Mouse (Mus musculus) hindbrain, embryonic 15.5 days (tissue): ENCODE data around the gene Ptpn20. TPM values are rescaled to one million over a fixed set of nuclear protein-coding genes. Genes with fewer than 3 reads are reported as not detected.

Experiments
- ATAC-seq: fragments of 200-750 bp; cut with Nextera tagmentation; 2 replicates; pipeline ENCODE4 v1.8.0; 2017; ENCODE audit warnings: low read depth, moderate number of reproducible peaks, moderate TSS enrichment; ENCODE audit not compliant: low FRiP score
- H3K27ac ChIP-seq: fragments of 300-500 bp; sonication (generic); replicated peaks from 2 replicates; pipeline ENCODE4 v1.5.1; 2015; ENCODE audit warnings: mild to moderate bottlenecking, inconsistent platforms
- H3K27me3 ChIP-seq: fragments of 300-500 bp; sonication (generic); 2 replicates; pipeline ENCODE4 v1.6.1; 2015; ENCODE audit warnings: control low read depth, inconsistent platforms
- H3K36me3 ChIP-seq: fragments of 300-500 bp; sonication (generic); 2 replicates; pipeline ENCODE4 v1.6.1; 2015; ENCODE audit warnings: control low read depth, inconsistent platforms
- H3K4me1 ChIP-seq: fragments of 300-500 bp; sonication (generic); replicated peaks from 2 replicates; pipeline ENCODE4 v1.6.1; 2015; ENCODE audit warnings: control low read depth, inconsistent platforms
- H3K4me2 ChIP-seq: fragments of 300-500 bp; sonication (generic); 2 replicates; pipeline ENCODE4 v1.6.1; 2015; ENCODE audit warnings: moderate library complexity, mild to moderate bottlenecking, inconsistent platforms
- H3K4me3 ChIP-seq: fragments of 300-500 bp; sonication (generic); 2 replicates; pipeline ENCODE4 v1.5.1; 2015; ENCODE audit warnings: mild to moderate bottlenecking, inconsistent platforms
- H3K9ac ChIP-seq: fragments of 300-500 bp; sonication (generic); 2 replicates; pipeline ENCODE4 v1.6.1; 2015; ENCODE audit warnings: inconsistent platforms
- H3K9me3 ChIP-seq: fragments of 300-500 bp; sonication (generic); 2 replicates; pipeline ENCODE4 v1.6.1; 2016; ENCODE audit warnings: control low read depth, inconsistent platforms
- WGBS: fragments of 180-500 bp; shearing (Covaris S2); methylation state at CpG from one replicate; pipeline ENCODE4 v1.1.7; 2015; 5-methylcytosine and 5-hydroxymethylcytosine counted together
- polyA plus RNA-seq: library from polyadenylated mRNA; unstranded; fragments of >200 nt; fragmentation: Nextera tagmentation; extraction: Ambion mirVana; gene quantifications from 2 replicates; pipeline ENCODE4 v1.2.1, GENCODE M21; 2015

The Ptpn20 gene
- polyA plus RNA-seq, 1 experiment from 2014 or later, result 0.25 TPM

- Histone ChIP-seq H3K4me2 (no peak overlapping the region), H3K9me3 (no peaks in the 10 kb centered on the region), H3K27ac (no peak overlapping the region), H3K4me1 (peaks cover 10% of the 10 kb centered on the region), H3K27me3 (no peaks in the 10 kb centered on the region), H3K9ac (no peak overlapping the region), H3K4me3 (no peak overlapping the region), H3K36me3 (no peaks in the 10 kb centered on the region)
- ATAC-seq, result no peak
- WGBS, result 90% methylated on average over 3 of the region's 3 CpGs
Observed at GRCm38 (mm10) chr14:33678740-33679139, 89.7 kb downstream of the Ptpn20 start.

GRCm38 (mm10) chr14:33680621-33681020, 91.6 kb downstream of the Ptpn20 start:
- no peaks in the 10 kb centered on the region for H3K9me3 ChIP-seq
- H3K27me3 ChIP-seq, result no peaks in the 10 kb centered on the region
- WGBS, result 95% methylated on average over 6 of the region's 6 CpGs
- ATAC-seq, result no peak
- no peak overlapping the region for H3K4me2 ChIP-seq
- no peak overlapping the region for H3K9ac ChIP-seq
- peaks cover 13% of the 10 kb centered on the region for H3K4me1 ChIP-seq
- no peak overlapping the region for H3K27ac ChIP-seq
- H3K36me3 ChIP-seq, result no peaks in the 10 kb centered on the region
- H3K4me3 ChIP-seq, result no peak overlapping the region

- H3K4me1 ChIP-seq, result peaks cover 13% of the 10 kb centered on the region
- H3K9me3 ChIP-seq, result no peaks in the 10 kb centered on the region
- no peak overlapping the region for H3K27ac ChIP-seq
- no peaks in the 10 kb centered on the region for H3K36me3 ChIP-seq
- H3K4me2 ChIP-seq, result no peak overlapping the region
- H3K27me3 ChIP-seq, result no peaks in the 10 kb centered on the region
- ATAC-seq, result no peak; the same call in 1 of the 2 replicates
- 80% methylated on average over 2 of the region's 2 CpGs for WGBS
- no peak overlapping the region for H3K9ac ChIP-seq
- H3K4me3 ChIP-seq, result no peak overlapping the region
Observed at GRCm38 (mm10) chr14:33682768-33683167, 93.8 kb downstream of the Ptpn20 start.

DNA sequence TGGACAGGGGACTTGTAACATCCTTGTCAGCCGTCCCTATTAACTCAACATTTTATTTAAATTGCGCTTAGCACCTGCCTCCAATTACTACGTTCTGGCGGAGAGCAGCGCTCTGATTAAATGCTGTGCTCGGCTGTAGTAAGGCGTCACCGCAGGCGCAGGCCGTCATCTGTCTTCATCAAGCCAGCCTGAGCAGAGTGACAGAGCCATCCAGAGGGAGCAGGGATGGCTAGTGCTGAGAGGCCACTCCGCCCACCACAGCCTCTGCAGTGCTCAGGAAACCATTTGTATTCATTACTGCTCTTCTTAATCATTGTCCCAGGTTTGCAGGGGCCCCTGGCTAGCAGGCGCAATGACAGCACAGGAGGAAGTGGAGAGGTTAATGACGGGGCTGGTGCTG, 94.7 kb downstream of the Ptpn20 start:
- peak; percentile 93 for ATAC-seq
- Histone ChIP-seq H3K4me1 (peaks cover 13% of the 10 kb centered on the region), H3K27ac (peak overlapping the region; percentile 36; the same call in 1 of the 2 replicates), H3K27me3 (no peaks in the 10 kb centered on the region), H3K4me3 (no peak overlapping the region), H3K9ac (no peak overlapping the region), H3K9me3 (no peaks in the 10 kb centered on the region), H3K4me2 (0 out of 2 replicates have a peak overlapping the region, but pooled peaks have one; percentile 18), H3K36me3 (no peaks in the 10 kb centered on the region)
- WGBS, result 13% methylated on average over 13 of the region's 13 CpGs

DNA sequence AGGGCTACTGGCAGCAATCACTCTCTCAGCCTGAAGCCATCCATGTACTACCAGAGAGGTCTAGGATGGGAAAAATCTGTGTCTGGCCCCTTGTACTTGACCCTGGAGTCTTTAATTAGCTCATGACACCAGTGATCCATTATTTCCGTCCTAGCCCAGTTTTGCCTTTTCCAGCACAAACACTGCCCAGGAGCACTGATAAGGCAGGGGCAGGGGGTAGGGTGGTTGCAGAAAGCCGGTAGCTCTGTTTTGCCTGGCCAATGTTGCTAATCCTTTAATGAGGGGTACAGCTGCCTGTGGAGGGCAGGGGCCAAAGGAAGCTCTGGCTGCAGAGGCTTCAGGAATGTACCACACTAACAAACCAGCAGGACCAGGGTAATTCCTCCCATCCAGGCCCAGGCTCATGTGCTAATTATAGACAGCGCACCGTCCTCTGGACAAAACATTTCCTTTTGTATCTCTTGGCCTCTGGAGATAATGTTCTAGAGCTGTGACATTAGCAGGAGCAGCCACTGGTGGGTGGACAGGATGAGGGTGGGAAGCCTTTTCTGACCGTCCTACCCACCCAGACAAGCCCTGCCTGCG, 98.5 kb downstream of the Ptpn20 start:
- ATAC-seq, result no peak
- H3K9me3 ChIP-seq, result no peaks in the 10 kb centered on the region
- no peak overlapping the region for H3K4me2 ChIP-seq
- H3K9ac ChIP-seq, result no peak overlapping the region
- WGBS, result 67% methylated on average over 6 of the region's 6 CpGs
- no peaks in the 10 kb centered on the region for H3K27me3 ChIP-seq
- no peak overlapping the region for H3K4me3 ChIP-seq
- H3K4me1 ChIP-seq, result peaks cover 18% of the 10 kb centered on the region
- no peaks in the 10 kb centered on the region for H3K36me3 ChIP-seq
- no peak overlapping the region for H3K27ac ChIP-seq

DNA sequence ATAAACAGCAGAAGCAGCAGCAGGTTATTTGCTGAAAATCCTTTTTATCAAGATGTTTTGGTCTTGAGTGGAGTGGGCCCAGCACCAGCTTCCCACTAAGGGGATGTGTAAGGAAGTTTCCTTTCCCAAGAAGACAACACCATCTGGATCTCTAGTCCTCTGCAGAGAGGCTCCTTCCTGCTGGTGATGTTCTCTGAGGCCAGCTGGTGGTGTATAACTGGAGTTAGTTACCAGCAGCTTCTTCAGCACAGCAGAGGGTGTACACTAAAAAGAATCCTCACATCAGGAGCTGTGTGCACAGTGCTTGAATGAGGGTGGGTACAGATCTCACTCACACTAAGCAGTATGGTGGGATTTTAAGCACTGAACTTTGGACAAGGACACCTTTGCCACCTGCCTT, 100.0 kb downstream of the Ptpn20 start:
- Histone ChIP-seq H3K27ac (no peak overlapping the region), H3K9ac (no peak overlapping the region), H3K27me3 (no peaks in the 10 kb centered on the region), H3K4me3 (no peak overlapping the region), H3K9me3 (no peaks in the 10 kb centered on the region), H3K36me3 (no peaks in the 10 kb centered on the region), H3K4me2 (no peak overlapping the region), H3K4me1 (peaks cover 5% of the 10 kb centered on the region; the same call in 1 of the 2 replicates)
- no peak for ATAC-seq

Other genes starting within 250 kb of the Ptpn20 start
- gene Mapk8, start 142.0 kb upstream of the Ptpn20 start, polyA plus RNA-seq, result 30.6 and 33.0 TPM in 2 replicates
- gene Frmpd2, start 117.5 kb upstream of the Ptpn20 start, polyA plus RNA-seq, result 0.06 and 0.17 TPM in 2 replicates